Mouse (Mus musculus): ENCODE data around the gene Ptpre.
"Not testable (repeated sequence)": the region's sequence is repeated elsewhere in the genome, so short reads cannot be mapped to it uniquely, and the experiment has no call there.

The Ptpre gene

GRCm38 (mm10) chr7:135650061-135650460 is 112.8 kb downstream of the Ptpre start:
- no peak for DNase-seq

- peak; percentile 45 to 56 for DNase-seq
Measured at GRCm38 (mm10) chr7:135651831-135652511, 114.7 kb downstream of the Ptpre start.

GRCm38 (mm10) chr7:135652781-135653180 is 115.5 kb downstream of the Ptpre start:
- DNase-seq: no peak

- DNase-seq: no peak
Measured at GRCm38 (mm10) chr7:135653601-135654000, 116.3 kb downstream of the Ptpre start.

- no peak for DNase-seq
Measured at GRCm38 (mm10) chr7:135654288-135654687, 117.0 kb downstream of the Ptpre start.

- no peak for DNase-seq
Measured at GRCm38 (mm10) chr7:135655113-135655512, 117.8 kb downstream of the Ptpre start.

- DNase-seq: no peak
Measured at GRCm38 (mm10) chr7:135658150-135658549, 120.9 kb downstream of the Ptpre start.

GRCm38 (mm10) chr7:135659314-135659935 is 122.1 kb downstream of the Ptpre start:
- no peak for DNase-seq

- no peak for DNase-seq
Measured at GRCm38 (mm10) chr7:135660314-135660713, 123.0 kb downstream of the Ptpre start.

GRCm38 (mm10) chr7:135664211-135664610 is 126.9 kb downstream of the Ptpre start:
- no peak for DNase-seq

- DNase-seq: no peak
Measured at GRCm38 (mm10) chr7:135666314-135666713, 129.0 kb downstream of the Ptpre start.

- DNase-seq: no peak
Measured at GRCm38 (mm10) chr7:135668852-135669739, 131.8 kb downstream of the Ptpre start.

GRCm38 (mm10) chr7:135673576-135673975 is 136.3 kb downstream of the Ptpre start:
- DNase-seq: no peak

- DNase-seq: no peak
Measured at GRCm38 (mm10) chr7:135676722-135677121, 139.4 kb downstream of the Ptpre start.

GRCm38 (mm10) chr7:135680334-135680733 is 143.1 kb downstream of the Ptpre start:
- peak in 1 of 2 experiments; percentile 51 for DNase-seq

- DNase-seq: not testable (repeated sequence)
Measured at GRCm38 (mm10) chr7:135684098-135684497, 146.8 kb downstream of the Ptpre start.

- no peak for DNase-seq
Measured at GRCm38 (mm10) chr7:135684938-135685337, 147.7 kb downstream of the Ptpre start.

GRCm38 (mm10) chr7:135689396-135689795 is 152.1 kb downstream of the Ptpre start:
- no peak for DNase-seq

- no peak for DNase-seq
Measured at GRCm38 (mm10) chr7:135691941-135692340, 154.7 kb downstream of the Ptpre start.

- DNase-seq: no peak
Measured at GRCm38 (mm10) chr7:135694130-135694529, 156.8 kb downstream of the Ptpre start.

GRCm38 (mm10) chr7:135694796-135695195 is 157.5 kb downstream of the Ptpre start:
- DNase-seq: no peak

GRCm38 (mm10) chr7:135696127-135696526 is 158.8 kb downstream of the Ptpre start:
- DNase-seq: no peak

- not testable (repeated sequence) for DNase-seq
Measured at GRCm38 (mm10) chr7:135697021-135697740, 159.9 kb downstream of the Ptpre start.

All from spleen, adult 18-20 months (tissue).